Mouse (Mus musculus): Measurements from ENCODE around the gene Tcam1.

The Tcam1 gene

DNA sequence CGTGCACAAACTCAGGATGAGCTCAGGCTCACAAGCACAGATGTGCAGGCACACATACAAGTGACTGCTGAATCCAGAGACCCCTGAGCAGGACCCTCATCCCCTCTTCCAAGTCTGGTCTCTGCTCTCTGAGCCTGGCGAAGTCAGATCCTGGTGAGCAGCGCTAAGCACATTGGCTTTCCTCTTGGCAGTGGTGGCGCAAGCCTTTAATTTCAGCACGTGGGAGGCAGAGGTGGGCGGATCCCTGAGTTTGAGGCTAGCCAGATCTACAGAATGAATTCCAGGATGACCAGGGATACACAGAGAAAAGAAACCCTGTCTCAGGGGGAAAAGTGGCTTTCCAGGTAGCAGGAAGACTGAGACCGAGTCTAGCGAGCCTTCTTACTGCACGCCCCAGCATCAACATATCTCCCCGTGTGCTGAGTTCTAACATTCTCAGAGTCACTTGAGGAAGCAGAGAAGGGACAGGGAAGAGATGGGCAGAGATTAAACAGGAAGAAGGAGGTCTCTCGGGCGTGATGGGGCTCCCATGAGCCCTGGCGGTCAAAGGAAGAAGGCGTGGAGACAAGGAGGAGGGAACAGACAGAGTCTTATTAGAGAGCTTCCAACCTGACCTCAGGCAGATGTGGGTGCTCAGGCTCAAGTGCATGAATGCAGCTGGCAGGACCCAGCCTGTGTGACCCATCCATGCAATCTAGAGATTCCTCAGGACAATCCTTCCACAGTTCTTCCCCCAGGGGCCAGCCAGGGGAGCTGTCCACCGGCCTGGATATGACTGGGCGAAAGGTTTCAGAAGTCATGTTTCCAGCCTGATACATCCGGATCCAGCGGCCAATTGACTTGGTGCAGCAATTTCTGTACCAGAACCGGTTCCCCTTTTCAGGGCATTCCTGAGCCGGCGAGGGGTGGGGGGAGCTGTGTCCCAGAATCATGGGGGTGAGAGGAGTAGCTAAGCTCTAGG is 42.2 kb downstream of the Tcam1 start:
- DNase-seq (ENCODE audit: low spot score in 2 of 2), result peak; percentile 24 to 30

DNA sequence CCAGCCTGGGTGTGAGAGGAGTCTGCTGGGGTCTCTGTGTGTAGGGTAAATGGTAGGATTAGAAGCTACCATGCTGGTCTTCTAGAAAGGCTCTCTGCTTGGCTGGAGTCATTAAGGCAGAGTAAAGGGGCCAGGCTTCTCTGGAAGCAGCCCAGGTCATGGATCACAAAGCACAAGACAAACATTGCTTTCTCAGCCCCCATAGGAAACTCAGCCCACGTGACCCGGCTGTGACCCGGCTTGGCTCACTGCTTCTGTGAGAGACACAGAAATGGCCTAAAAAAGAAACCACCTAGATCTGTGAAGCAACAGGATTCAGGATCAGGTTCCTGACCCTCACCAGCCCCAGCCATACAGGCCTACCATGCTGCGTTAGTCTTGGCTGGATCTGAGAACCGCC is 48.4 kb downstream of the Tcam1 start:
- DNase-seq (ENCODE audit: low spot score in 2 of 2), result no peak

DNA sequence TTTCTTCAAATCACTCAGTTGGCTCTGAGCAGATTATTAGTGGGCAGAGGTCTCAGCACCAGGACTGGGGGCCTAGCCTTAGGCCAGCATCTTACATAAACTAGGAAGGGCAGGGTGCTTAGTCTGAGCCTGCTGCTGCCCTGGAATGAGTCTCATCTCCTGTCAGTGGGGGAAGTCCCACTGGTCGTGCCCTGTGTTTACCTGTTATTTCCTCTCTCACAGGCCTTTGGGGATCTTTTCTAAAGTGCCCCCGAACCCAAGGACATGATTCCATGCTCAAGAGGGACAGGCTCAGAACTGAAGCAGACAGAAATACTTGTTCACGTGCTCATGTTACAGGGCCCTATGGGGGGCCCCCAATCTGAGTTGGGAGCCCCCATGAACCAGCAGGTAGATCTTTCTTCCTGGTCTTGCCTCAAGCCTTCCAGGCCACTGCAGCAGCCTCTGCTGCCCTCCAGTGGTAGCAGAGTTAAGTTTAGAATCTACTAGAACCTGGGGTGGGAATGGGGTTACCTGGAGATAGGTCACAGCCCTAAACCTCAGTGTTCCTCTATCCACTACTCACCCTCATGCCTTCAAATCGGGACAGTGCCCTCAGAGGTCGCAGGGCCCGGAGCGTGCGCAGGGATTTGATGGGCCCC is 49.2 kb downstream of the Tcam1 start:
- DNase-seq (ENCODE audit: low spot score in 2 of 2), result peak; percentile 44 to 64

DNA sequence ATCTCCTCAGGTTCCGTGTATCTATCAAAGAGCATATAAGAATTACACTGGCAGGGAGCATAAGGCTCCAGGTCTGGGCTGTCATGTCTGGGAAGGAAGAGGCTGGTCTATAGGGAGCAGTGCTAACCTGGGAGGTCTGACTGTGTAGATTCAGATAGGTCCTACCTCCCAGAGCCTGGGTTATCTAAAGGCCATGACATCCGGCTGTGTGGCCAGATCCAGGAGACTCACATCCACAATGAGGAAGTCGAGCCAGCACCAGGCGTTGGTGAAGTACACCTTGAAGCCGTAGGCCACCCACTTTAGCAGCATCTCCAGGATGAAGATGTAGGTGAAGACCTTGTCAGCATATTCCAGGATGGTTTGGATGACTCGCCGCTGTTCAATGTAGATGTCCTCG is 50.0 kb downstream of the Tcam1 start:
- no peak for DNase-seq (ENCODE audit: low spot score in 2 of 2)

DNA sequence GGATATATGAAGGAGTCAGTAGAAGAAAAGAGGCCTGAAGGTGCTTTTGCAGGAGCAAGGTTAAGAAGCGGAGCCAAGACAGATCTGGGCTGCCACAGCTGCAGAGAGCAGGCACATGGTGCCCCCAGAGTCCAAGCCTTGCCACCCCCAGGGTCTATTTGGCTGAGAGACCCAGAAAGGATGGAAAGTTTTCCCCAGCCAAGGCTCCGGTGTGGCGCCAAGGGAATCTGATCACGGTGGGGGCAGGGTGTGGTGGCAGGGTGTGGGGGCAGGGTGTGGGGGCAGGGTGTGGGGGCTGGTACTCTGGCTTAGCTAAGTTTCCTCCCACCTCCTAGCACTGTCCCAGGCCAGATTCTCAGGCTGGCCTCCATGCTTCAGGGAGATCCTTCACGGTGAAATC is 52.0 kb downstream of the Tcam1 start:
- DNase-seq (ENCODE audit: low spot score in 2 of 2), result no peak

DNA sequence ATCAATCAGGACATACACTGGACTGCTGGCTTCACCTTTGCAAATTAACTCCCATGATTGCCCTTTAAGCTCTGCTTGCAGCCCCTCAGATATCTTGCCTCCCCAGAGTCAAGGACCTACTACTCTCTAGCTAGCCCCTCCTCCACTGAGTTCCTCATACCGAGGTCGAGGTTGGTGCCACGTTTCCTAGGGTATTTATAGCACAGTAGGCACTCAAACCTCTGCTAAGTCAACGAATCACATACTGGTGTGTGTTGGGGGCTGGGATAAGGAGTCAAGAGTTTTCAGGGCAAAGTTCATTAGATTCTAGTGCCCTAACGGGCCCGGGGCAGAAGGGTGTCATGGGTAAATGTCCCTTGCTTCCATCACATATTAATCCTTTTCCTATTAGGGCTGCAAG is 52.7 kb downstream of the Tcam1 start:
- DNase-seq (ENCODE audit: low spot score in 2 of 2), result no peak

DNA sequence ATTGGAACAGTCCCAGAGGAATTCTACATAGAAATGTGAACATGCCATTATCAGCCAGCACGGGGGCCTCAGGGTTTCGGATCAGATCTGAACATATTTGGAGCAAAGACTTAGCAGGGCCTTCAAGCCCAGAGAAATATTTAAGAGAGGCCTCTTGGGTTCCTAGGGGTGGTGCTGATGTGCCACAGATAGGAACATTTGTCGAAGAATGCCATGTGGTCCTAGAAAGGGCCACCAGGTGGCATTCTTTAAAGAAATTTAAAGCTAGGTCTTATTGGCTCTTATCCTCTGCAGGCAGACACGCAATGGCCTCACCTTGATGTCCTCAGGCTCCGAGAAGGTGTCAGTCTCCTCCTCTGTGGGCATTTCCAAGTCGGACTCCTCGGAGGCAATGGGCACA is 53.2 kb downstream of the Tcam1 start:
- DNase-seq (ENCODE audit: low spot score in 2 of 2), result peak; percentile 10 to 46

DNA sequence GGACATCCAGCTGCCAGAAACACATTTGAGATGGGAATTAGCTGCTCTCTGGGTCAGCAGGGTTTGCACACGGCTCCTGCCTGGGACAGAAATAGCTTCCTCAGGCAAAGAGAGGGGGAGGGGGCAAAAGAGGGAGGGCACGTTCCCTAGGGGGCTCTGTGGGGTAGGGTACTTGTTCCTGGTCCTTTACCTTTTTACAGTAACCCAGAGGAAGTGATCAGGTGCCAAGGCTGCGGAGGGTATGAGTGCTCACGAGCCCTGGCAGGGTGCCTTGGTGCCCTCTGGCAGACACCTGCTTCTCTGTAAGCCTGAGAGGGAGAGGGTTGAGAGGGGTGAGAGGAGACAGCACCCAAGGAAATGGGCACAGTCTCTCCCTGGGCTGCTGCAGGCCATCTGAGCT is 56.0 kb downstream of the Tcam1 start:
- DNase-seq (ENCODE audit: low spot score in 2 of 2), result no peak

DNA sequence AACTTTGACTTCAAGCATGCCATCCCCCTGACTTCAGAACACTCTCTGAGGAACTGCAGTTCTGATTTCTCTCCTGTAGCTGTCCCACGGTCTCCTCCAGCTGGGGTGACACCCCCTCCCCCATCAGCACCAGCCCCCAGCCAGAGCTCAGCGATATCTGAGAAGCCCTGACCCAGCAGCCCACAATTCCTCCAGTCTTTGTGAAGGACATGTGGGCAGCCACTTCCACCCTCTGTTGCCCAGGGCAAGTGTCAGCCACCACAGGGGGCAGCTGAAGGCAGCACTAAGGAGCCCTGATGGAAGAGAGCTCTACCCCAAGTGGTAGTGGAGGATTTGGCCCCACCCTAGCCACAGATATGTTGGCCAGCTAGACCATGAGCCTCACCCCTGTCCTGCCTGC is 57.6 kb downstream of the Tcam1 start:
- no peak for DNase-seq (ENCODE audit: low spot score in 2 of 2)

DNA sequence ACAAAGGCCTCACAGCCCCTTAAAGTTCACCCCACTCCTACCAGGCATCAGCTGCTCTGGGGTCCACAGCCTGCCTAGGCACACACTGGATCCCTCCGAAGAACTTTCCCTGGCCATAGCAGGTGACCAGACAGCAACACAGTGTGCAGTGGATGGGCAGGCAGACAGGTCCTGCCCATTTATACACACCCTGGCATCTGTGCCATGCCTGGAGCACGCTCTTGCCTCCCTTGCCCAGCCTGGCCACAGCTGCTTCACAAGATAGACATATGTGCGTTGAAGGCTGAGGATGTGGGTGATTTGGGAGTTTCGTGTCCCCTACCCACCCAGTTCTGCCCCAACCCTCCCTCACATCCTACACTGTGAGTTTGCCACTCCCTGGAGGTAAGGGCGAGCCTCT is 61.6 kb downstream of the Tcam1 start:
- DNase-seq (ENCODE audit: low spot score in 2 of 2), result no peak

All from frontal cortex, postnatal 36 days (tissue).